Mouse (Mus musculus) monocyte, adult 2 months (primary cell): ENCODE measurements around the gene Vip.

Experiments used
- DNase-seq, 2 experiments: peaks; one replicate each; pipeline ENCODE4 v3.0.0; 2022; ENCODE audit warnings: low spot score in 2 of 2, low read depth in 1 of 2

Gene Vip

GRCm38 (mm10) chr10:5639112-5639511, at the start of gene Vip:
TSS of gene Vip (plus strand) at chr10:5639218.
- DNase-seq: no peak

- no peak for DNase-seq
These were observed 48.0 kb upstream of the Vip start for GRCm38 (mm10) chr10:5591061-5591460.

GRCm38 (mm10) chr10:5591996-5592395, 47.0 kb upstream of the Vip start:
- no peak for DNase-seq

- DNase-seq: no peak
These were observed 45.6 kb upstream of the Vip start, which contains the start of gene Myct1 for GRCm38 (mm10) chr10:5593464-5593863. TSS of gene Myct1 (plus strand) at chr10:5593775.

GRCm38 (mm10) chr10:5594457-5594856, 44.6 kb upstream of the Vip start:
- no peak for DNase-seq

GRCm38 (mm10) chr10:5596559-5596958, 42.5 kb upstream of the Vip start:
- DNase-seq: no peak

- no peak for DNase-seq
These were observed 38.9 kb upstream of the Vip start for GRCm38 (mm10) chr10:5600123-5600522.

- DNase-seq: no peak
These were observed 35.5 kb upstream of the Vip start for GRCm38 (mm10) chr10:5603512-5603911.

- DNase-seq: no peak
These were observed 34.6 kb upstream of the Vip start for GRCm38 (mm10) chr10:5604371-5604770.

- DNase-seq: no peak
These were observed 30.1 kb upstream of the Vip start for GRCm38 (mm10) chr10:5608874-5609273.

GRCm38 (mm10) chr10:5615186-5616040, 23.6 kb upstream of the Vip start:
- no peak for DNase-seq

GRCm38 (mm10) chr10:5626268-5626667, 12.8 kb upstream of the Vip start:
- no peak for DNase-seq

GRCm38 (mm10) chr10:5633672-5634200, 5.3 kb upstream of the Vip start:
- no peak for DNase-seq

- DNase-seq: no peak
These were observed 4.7 kb upstream of the Vip start for GRCm38 (mm10) chr10:5634336-5634735.

GRCm38 (mm10) chr10:5637322-5637721, 1.7 kb upstream of the Vip start:
- DNase-seq: no peak

- DNase-seq: no peak
These were observed 42.3 kb downstream of the Vip start for GRCm38 (mm10) chr10:5681275-5681674.

GRCm38 (mm10) chr10:5685608-5686007, 46.6 kb downstream of the Vip start:
- no peak for DNase-seq

GRCm38 (mm10) chr10:5694351-5694750, 55.3 kb downstream of the Vip start:
- no peak for DNase-seq
